Mouse (Mus musculus) small intestine, adult 2 months (tissue): ENCODE results near the gene Sptbn4.

Experiments used
- CTCF ChIP-seq: fragments of 200-500 bp; IDR thresholded peaks from 2 replicates; pipeline ENCODE4 v1.5.1; 2012; ENCODE audit warnings: low read depth, mild to moderate bottlenecking, control low read depth, inconsistent platforms, low read length, moderate library complexity, mixed read lengths; ENCODE audit not compliant: insufficient replicate concordance, insufficient read length; ENCODE audit errors: extremely low read depth
- POLR2A ChIP-seq: fragments of 200-500 bp; IDR thresholded peaks from 2 replicates; pipeline ENCODE4 v1.6.1; 2012; ENCODE audit warnings: low read depth, mild to moderate bottlenecking, control low read depth, inconsistent platforms, low read length, moderate library complexity

DNA sequence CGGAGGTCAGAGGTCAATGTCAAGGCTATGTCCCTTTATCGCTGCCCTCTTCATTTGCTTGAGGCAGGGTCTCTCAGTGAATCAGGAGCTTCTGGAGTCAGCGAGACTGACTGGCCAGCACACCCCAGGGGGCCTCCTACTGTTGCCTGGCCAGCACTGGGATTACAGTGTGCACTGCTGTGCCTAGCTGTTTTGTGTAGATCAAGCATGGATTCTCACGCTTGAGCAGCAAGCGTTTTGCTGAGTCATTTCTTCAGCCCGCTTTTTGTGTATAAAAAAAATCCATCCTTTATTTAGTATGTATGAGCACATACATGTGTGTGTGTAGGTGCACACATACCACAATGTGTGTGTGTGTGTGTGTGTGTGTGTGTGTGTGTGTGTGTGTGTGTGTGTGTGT is 58.3 kb downstream of the Sptbn4 start:
- TF ChIP-seq POLR2A = no peak
- no peak for TF ChIP-seq CTCF
